Mouse (Mus musculus) Patski (cell line): Measurements from ENCODE around the gene Gm28230. TPM values are rescaled to one million over a fixed set of nuclear protein-coding genes. Genes with fewer than 3 reads are reported as not detected.

Source experiments
- ATAC-seq: fragments of 100-300 bp; one replicate; pipeline ENCODE4 v1.8.0; 2021
- CTCF ChIA-PET: fragments of 350-600 bp; sonication (Branson Sonifier 250); formaldehyde crosslinking; loops from one replicate; lab custom pipeline; 2022; ENCODE audit warnings: inconsistent platforms; lab: Charles Lee
- POLR2A ChIA-PET: fragments of 350-600 bp; sonication (Branson Sonifier 250); formaldehyde crosslinking; loops from one replicate; lab custom pipeline; 2022; ENCODE audit warnings: antibody characterized with exemption, inconsistent platforms; lab: Charles Lee
- DNase-seq: peaks from one replicate; pipeline ENCODE4 v3.0.0-alpha.2; 2011; ENCODE audit warnings: low read depth, low spot score
- H3K27me3 ChIP-seq: fragments of 371-371 bp; one replicate; pipeline ENCODE4 v1.5.1; 2021
- CTCF ChIP-seq: fragments of 100-300 bp; IDR thresholded peaks from one replicate; pipeline ENCODE4 v1.5.1; 2021
- in situ Hi-C: fragments of 300-500 bp; cut with MboI; formaldehyde crosslinking; loops from 3 replicates; pipeline ENCODE4 v1.11.1; 2018; ENCODE audit warnings: low pct_unique_long_range_greater_than_20kb, mixed read lengths
- polyA plus RNA-seq: library from polyadenylated mRNA; unstranded; gene quantifications from one replicate; pipeline ENCODE4 v1.2.3, GENCODE M21; 2021

Gene Gm28230
- polyA plus RNA-seq, 1 experiment from 2014 or later, result 0.73 TPM

- CTCF ChIA-PET, result interaction anchor here (1.0 kb wide), 1 partner anchor 10 kb away, joined by 3 read pairs; no protein-coding TSS in a partner anchor
- POLR2A ChIA-PET, result no interaction called here
- DNase-seq (no peak), ATAC-seq (peak; percentile 29)
- H3K27me3 ChIP-seq, result peaks cover 77% of the 10 kb centered on the region
- TF ChIP-seq CTCF, result no peak
- in situ Hi-C loops, result loop anchor here (10.0 to 25.0 kb wide), 2 partner anchors 454 to 1071 kb away; no protein-coding TSS in a partner anchor
Measured at GRCm38 (mm10) chr2:74691022-74691951, 35.2 kb upstream of the Gm28230 start, which contains the start of gene Hoxd10. Gene Hoxd10, plus strand, starts transcription at chr2:74691924.

- in situ Hi-C loops, result loop anchor here (10.0 to 25.0 kb wide), 2 partner anchors 453 to 1070 kb away; no protein-coding TSS in a partner anchor
- CTCF ChIA-PET, result no interaction called here
- ATAC-seq (peak; percentile 12), DNase-seq (no peak)
- TF ChIP-seq CTCF, result no peak
- peaks cover 72% of the 10 kb centered on the region for H3K27me3 ChIP-seq
- POLR2A ChIA-PET, result no interaction called here
Measured at GRCm38 (mm10) chr2:74691995-74692807, 34.3 kb upstream of the Gm28230 start.

GRCm38 (mm10) chr2:74692808-74693431, 33.6 kb upstream of the Gm28230 start:
- in situ Hi-C loops, result loop anchor here (10.0 to 25.0 kb wide), 2 partner anchors 452 to 1069 kb away; no protein-coding TSS in a partner anchor
- TF ChIP-seq CTCF, result no peak
- no peak for ATAC-seq
- no peak for DNase-seq
- peaks cover 64% of the 10 kb centered on the region for H3K27me3 ChIP-seq
- POLR2A ChIA-PET, result no interaction called here
- CTCF ChIA-PET, result no interaction called here

GRCm38 (mm10) chr2:74693432-74693827, 33.1 kb upstream of the Gm28230 start:
- in situ Hi-C loops, result loop anchor here (10.0 to 25.0 kb wide), 2 partner anchors 451 to 1069 kb away; no protein-coding TSS in a partner anchor
- ATAC-seq (no peak), DNase-seq (no peak)
- H3K27me3 ChIP-seq, result peaks cover 59% of the 10 kb centered on the region
- ChIA-PET POLR2A (no interaction called here), CTCF (no interaction called here)
- no peak for TF ChIP-seq CTCF

GRCm38 (mm10) chr2:74694066-74694465, 32.5 kb upstream of the Gm28230 start:
- ChIA-PET CTCF (no interaction called here), POLR2A (no interaction called here)
- in situ Hi-C loops, result loop anchor here (10.0 to 25.0 kb wide), 2 partner anchors 451 to 1068 kb away; no protein-coding TSS in a partner anchor
- ATAC-seq (no peak), DNase-seq (no peak)
- H3K27me3 ChIP-seq, result peaks cover 53% of the 10 kb centered on the region
- no peak for TF ChIP-seq CTCF

- ATAC-seq (no peak), DNase-seq (no peak)
- H3K27me3 ChIP-seq, result peaks cover 42% of the 10 kb centered on the region
- no peak for TF ChIP-seq CTCF
- POLR2A ChIA-PET, result no interaction called here
- in situ Hi-C loops, result loop anchor here (10.0 to 25.0 kb wide), 2 partner anchors 449 to 1067 kb away; no protein-coding TSS in a partner anchor
- CTCF ChIA-PET, result interaction anchor here (0.7 to 0.9 kb wide), 2 partner anchors 10 to 617 kb away, joined by 3 read pairs; no protein-coding TSS in a partner anchor
Measured at GRCm38 (mm10) chr2:74695383-74695782, 31.1 kb upstream of the Gm28230 start.

GRCm38 (mm10) chr2:74695813-74696430, 30.6 kb upstream of the Gm28230 start:
- ChIA-PET CTCF (no interaction called here), POLR2A (no interaction called here)
- ATAC-seq, result no peak
- DNase-seq, result no peak
- H3K27me3 ChIP-seq, result peaks cover 37% of the 10 kb centered on the region
- TF ChIP-seq CTCF, result no peak
- in situ Hi-C loops, result loop anchor here (10.0 to 25.0 kb wide), 2 partner anchors 449 to 1066 kb away; no protein-coding TSS in a partner anchor

GRCm38 (mm10) chr2:74696442-74697335, 29.8 kb upstream of the Gm28230 start:
- ChIA-PET CTCF (no interaction called here), POLR2A (no interaction called here)
- ATAC-seq, result no peak
- TF ChIP-seq CTCF, result no peak
- peaks cover 29% of the 10 kb centered on the region for H3K27me3 ChIP-seq
- DNase-seq, result no peak
- in situ Hi-C loops, result loop anchor here (10.0 to 25.0 kb wide), 2 partner anchors 448 to 1066 kb away; no protein-coding TSS in a partner anchor
